Mouse (Mus musculus) midbrain, embryonic 15.5 days (tissue): ENCODE measurements around the gene Mfsd14b. TPM values are rescaled to one million over a fixed set of nuclear protein-coding genes. Genes with fewer than 3 reads are reported as not detected.
A peak's percentile ranks its signal among the peaks of the same experiment; 100 is the strongest.

Source experiments
- ATAC-seq: fragments of 200-750 bp; cut with Nextera tagmentation; replicated peaks from 2 replicates; pipeline ENCODE4 v1.8.0; 2017; ENCODE audit warnings: moderate TSS enrichment
- H3K27ac ChIP-seq: fragments of 300-500 bp; sonication (generic); 2 replicates; pipeline ENCODE4 v1.5.1; 2015; ENCODE audit warnings: mild to moderate bottlenecking, inconsistent platforms
- H3K27me3 ChIP-seq: fragments of 300-500 bp; sonication (generic); replicated peaks from 2 replicates; pipeline ENCODE4 v1.6.1; 2015; ENCODE audit warnings: inconsistent platforms
- H3K36me3 ChIP-seq: fragments of 300-500 bp; sonication (generic); replicated peaks from 2 replicates; pipeline ENCODE4 v1.6.1; 2015; ENCODE audit warnings: inconsistent platforms
- H3K4me1 ChIP-seq: fragments of 300-500 bp; sonication (generic); 2 replicates; pipeline ENCODE4 v1.6.1; 2015; ENCODE audit warnings: inconsistent platforms
- H3K4me2 ChIP-seq: fragments of 300-500 bp; sonication (generic); 2 replicates; pipeline ENCODE4 v1.6.1; 2015; ENCODE audit warnings: inconsistent platforms, mild to moderate bottlenecking, moderate library complexity
- H3K4me3 ChIP-seq: fragments of 300-500 bp; sonication (generic); 2 replicates; pipeline ENCODE4 v1.5.1; 2015; ENCODE audit warnings: mild to moderate bottlenecking, inconsistent platforms
- H3K9ac ChIP-seq: fragments of 300-500 bp; sonication (generic); 2 replicates; pipeline ENCODE4 v1.6.1; 2015; ENCODE audit warnings: mild to moderate bottlenecking, inconsistent platforms
- H3K9me3 ChIP-seq: fragments of 300-500 bp; sonication (generic); 2 replicates; pipeline ENCODE4 v1.6.1; 2016; ENCODE audit warnings: inconsistent platforms
- WGBS: fragments of 180-500 bp; shearing (Covaris S2); methylation state at CpG from one replicate; pipeline ENCODE4 v1.1.7; 2015; ENCODE audit warnings: mixed read lengths; 5-methylcytosine and 5-hydroxymethylcytosine counted together
- polyA plus RNA-seq: library from polyadenylated mRNA; unstranded; fragments of >200 nt; fragmentation: Nextera tagmentation; extraction: Ambion mirVana; gene quantifications from 2 replicates; pipeline ENCODE4 v1.2.1, GENCODE M21; 2015

Mfsd14b gene
- polyA plus RNA-seq, result 31.4 and 33.3 TPM in 2 replicates

GRCm38 (mm10) chr13:65112459-65113110, at the start of gene Mfsd14b:
Gene Mfsd14b (minus strand): TSS chr13:65112975.
- ATAC-seq, result peak; percentile 100
- peak within 1 kb of the TSS; percentile 60 for H3K4me2 ChIP-seq
- WGBS, result 0% methylated on average over 60 of the region's 60 CpGs
- H3K36me3 ChIP-seq, result no peaks in the 10 kb centered on the region
- peaks cover 21% of the 10 kb centered on the region for H3K4me1 ChIP-seq
- peak within 1 kb of the TSS; percentile 89 for H3K9ac ChIP-seq
- H3K4me3 ChIP-seq, result peak within 1 kb of the TSS; percentile 81
- H3K9me3 ChIP-seq, result peaks cover 3% of the 10 kb centered on the region; the same call in 1 of the 2 replicates
- no peaks in the 10 kb centered on the region for H3K27me3 ChIP-seq
- peak within 1 kb of the TSS; percentile 80 for H3K27ac ChIP-seq

- H3K9me3 ChIP-seq, result no peaks in the 10 kb centered on the region
- H3K9ac ChIP-seq, result no peak within 1 kb of the TSS
- 77% methylated on average over 1 of the region's 1 CpGs for WGBS
- H3K4me2 ChIP-seq, result no peak within 1 kb of the TSS
- H3K4me3 ChIP-seq, result no peak within 1 kb of the TSS
- H3K27ac ChIP-seq, result no peak within 1 kb of the TSS
- no peak for ATAC-seq
- no peaks in the 10 kb centered on the region for H3K4me1 ChIP-seq
- H3K27me3 ChIP-seq, result no peaks in the 10 kb centered on the region
- H3K36me3 ChIP-seq, result no peaks in the 10 kb centered on the region
Measured at GRCm38 (mm10) chr13:65149940-65150339, 37.2 kb upstream of the Mfsd14b start, which contains the start of gene Olfr466. Gene Olfr466 (plus strand): TSS chr13:65150240.

GRCm38 (mm10) chr13:65137789-65138188, 25.0 kb upstream of the Mfsd14b start, which contains the start of gene Olfr465-ps1:
Gene Olfr465-ps1 (plus strand): TSS chr13:65138089.
- 89% methylated on average over 4 of the region's 4 CpGs for WGBS
- H3K4me2 ChIP-seq, result no peak within 1 kb of the TSS
- H3K4me3 ChIP-seq, result no peak within 1 kb of the TSS
- H3K4me1 ChIP-seq, result no peaks in the 10 kb centered on the region
- H3K9me3 ChIP-seq, result no peaks in the 10 kb centered on the region
- no peak within 1 kb of the TSS for H3K9ac ChIP-seq
- no peak for ATAC-seq
- no peak within 1 kb of the TSS for H3K27ac ChIP-seq
- H3K27me3 ChIP-seq, result no peaks in the 10 kb centered on the region
- H3K36me3 ChIP-seq, result no peaks in the 10 kb centered on the region

GRCm38 (mm10) chr13:65127063-65127847, 14.5 kb upstream of the Mfsd14b start:
- Histone ChIP-seq H3K4me2 (no peak overlapping the region), H3K9me3 (no peaks in the 10 kb centered on the region), H3K9ac (no peak overlapping the region), H3K36me3 (no peaks in the 10 kb centered on the region), H3K4me1 (no peaks in the 10 kb centered on the region), H3K27ac (no peak overlapping the region), H3K27me3 (no peaks in the 10 kb centered on the region), H3K4me3 (no peak overlapping the region)
- ATAC-seq, result no peak
- 69% methylated on average over 3 of the region's 3 CpGs for WGBS

- no peaks in the 10 kb centered on the region for H3K4me1 ChIP-seq
- 76% methylated on average over 1 of the region's 1 CpGs for WGBS
- H3K4me2 ChIP-seq, result no peak overlapping the region
- ATAC-seq, result no peak
- H3K36me3 ChIP-seq, result no peaks in the 10 kb centered on the region
- no peak overlapping the region for H3K27ac ChIP-seq
- no peak overlapping the region for H3K4me3 ChIP-seq
- no peak overlapping the region for H3K9ac ChIP-seq
- no peaks in the 10 kb centered on the region for H3K27me3 ChIP-seq
- no peaks in the 10 kb centered on the region for H3K9me3 ChIP-seq
Measured at GRCm38 (mm10) chr13:65122111-65122510, 9.3 kb upstream of the Mfsd14b start.

GRCm38 (mm10) chr13:65120984-65121383, 8.2 kb upstream of the Mfsd14b start:
- Histone ChIP-seq H3K9ac (no peak overlapping the region), H3K36me3 (no peaks in the 10 kb centered on the region), H3K9me3 (no peaks in the 10 kb centered on the region), H3K27ac (no peak overlapping the region), H3K27me3 (no peaks in the 10 kb centered on the region), H3K4me3 (no peak overlapping the region), H3K4me1 (no peaks in the 10 kb centered on the region), H3K4me2 (no peak overlapping the region)
- no peak for ATAC-seq
- 68% methylated on average over 3 of the region's 3 CpGs for WGBS

- H3K4me2 ChIP-seq, result peak overlapping the region; percentile 60
- no peaks in the 10 kb centered on the region for H3K9me3 ChIP-seq
- H3K27ac ChIP-seq, result peak overlapping the region; percentile 80
- 62% methylated on average over 3 of the region's 3 CpGs for WGBS
- ATAC-seq, result peak; percentile 75
- H3K36me3 ChIP-seq, result no peaks in the 10 kb centered on the region
- H3K4me1 ChIP-seq, result peaks cover 21% of the 10 kb centered on the region
- peak overlapping the region; percentile 81 for H3K4me3 ChIP-seq
- no peaks in the 10 kb centered on the region for H3K27me3 ChIP-seq
- H3K9ac ChIP-seq, result peak overlapping the region; percentile 58
Measured at GRCm38 (mm10) chr13:65113239-65113638, 464 bp upstream of the Mfsd14b start.

- Histone ChIP-seq H3K4me2 (peak overlapping the region; percentile 60), H3K4me3 (peak overlapping the region; percentile 81), H3K27me3 (no peaks in the 10 kb centered on the region), H3K36me3 (no peaks in the 10 kb centered on the region), H3K4me1 (peaks cover 21% of the 10 kb centered on the region), H3K27ac (peak overlapping the region; percentile 80; the same call in 1 of the 2 replicates), H3K9ac (peak overlapping the region; percentile 89), H3K9me3 (peaks cover 3% of the 10 kb centered on the region; the same call in 1 of the 2 replicates)
- WGBS, result 2% methylated on average over 5 of the region's 5 CpGs
- ATAC-seq, result no peak
Measured at GRCm38 (mm10) chr13:65111961-65112360, 814 bp downstream of the Mfsd14b start.

GRCm38 (mm10) chr13:65101232-65101631, 11.5 kb downstream of the Mfsd14b start:
- no peaks in the 10 kb centered on the region for H3K27me3 ChIP-seq
- no peak for ATAC-seq
- H3K4me2 ChIP-seq, result no peak overlapping the region
- no peak overlapping the region for H3K27ac ChIP-seq
- peaks cover 16% of the 10 kb centered on the region; the same call in 1 of the 2 replicates for H3K9me3 ChIP-seq
- 0 out of 2 replicates have a peak, but pooled peaks cover 7% of the 10 kb centered on the region for H3K36me3 ChIP-seq
- no peak overlapping the region for H3K9ac ChIP-seq
- WGBS, result 95% methylated on average over 3 of the region's 3 CpGs
- no peaks in the 10 kb centered on the region for H3K4me1 ChIP-seq
- no peak overlapping the region for H3K4me3 ChIP-seq

GRCm38 (mm10) chr13:65100678-65101077, 12.1 kb downstream of the Mfsd14b start:
- Histone ChIP-seq H3K4me2 (no peak overlapping the region), H3K27ac (no peak overlapping the region), H3K9ac (no peak overlapping the region), H3K9me3 (peaks cover 16% of the 10 kb centered on the region; the same call in 1 of the 2 replicates), H3K4me3 (no peak overlapping the region), H3K27me3 (no peaks in the 10 kb centered on the region), H3K36me3 (0 out of 2 replicates have a peak, but pooled peaks cover 5% of the 10 kb centered on the region), H3K4me1 (no peaks in the 10 kb centered on the region)
- no peak for ATAC-seq
- 97% methylated on average over 9 of the region's 9 CpGs for WGBS

- H3K27me3 ChIP-seq, result no peaks in the 10 kb centered on the region
- H3K27ac ChIP-seq, result no peak overlapping the region
- H3K9ac ChIP-seq, result no peak overlapping the region
- ATAC-seq, result no peak
- peaks cover 5% of the 10 kb centered on the region; the same call in 1 of the 2 replicates for H3K36me3 ChIP-seq
- 0 out of 2 replicates have a peak, but pooled peaks cover 5% of the 10 kb centered on the region for H3K9me3 ChIP-seq
- H3K4me2 ChIP-seq, result no peak overlapping the region
- H3K4me1 ChIP-seq, result no peaks in the 10 kb centered on the region
- H3K4me3 ChIP-seq, result no peak overlapping the region
Measured at GRCm38 (mm10) chr13:65097018-65097417, 15.8 kb downstream of the Mfsd14b start.

GRCm38 (mm10) chr13:65095923-65096322, 16.9 kb downstream of the Mfsd14b start:
- Histone ChIP-seq H3K9ac (no peak overlapping the region), H3K4me2 (no peak overlapping the region), H3K27ac (no peak overlapping the region), H3K9me3 (0 out of 2 replicates have a peak, but pooled peaks cover 3% of the 10 kb centered on the region), H3K36me3 (peaks cover 5% of the 10 kb centered on the region; the same call in 1 of the 2 replicates), H3K27me3 (no peaks in the 10 kb centered on the region), H3K4me3 (no peak overlapping the region), H3K4me1 (no peaks in the 10 kb centered on the region)
- ATAC-seq, result no peak
- WGBS, result 96% methylated on average over 4 of the region's 4 CpGs
